29 mouse cellular contexts compared by ENCODE assay signal in genomic region chr2:128257262-128257661, GRCm38 (mm10).
"Had no signal": no experiment of that assay in that cellular context is flagged by ENCODE, and none has a peak within 500 bp of the region (broad histone marks: within the 10 kb centered on the region; RNA-seq: fewer than 3 reads in every experiment).

No protein-coding gene starts in this region.

- DNase-seq: left cerebral cortex, postnatal 4 days; liver; liver, embryonic 13.5 days; liver, postnatal 0 days; lung, adult 2 months; lung, embryonic 14.5 days; lung, postnatal 10 days; lung, postnatal 14 days; lung, postnatal 4 days; midbrain, embryonic 14.5 days had no signal

- H3K27ac ChIP-seq: limb, embryonic 10.5 days; limb, embryonic 12.5 days; limb, embryonic 13.5 days; limb, embryonic 15.5 days; liver, embryonic 12.5 days; liver, embryonic 13.5 days; liver, embryonic 14.5 days; liver, embryonic 15.5 days; lung, embryonic 15.5 days; macrophage; midbrain, embryonic 10.5 days; midbrain, embryonic 12.5 days; midbrain, embryonic 15.5 days; neural tube, embryonic 12.5 days had no signal

- H3K9me3 ChIP-seq: limb, embryonic 10.5 days; limb, embryonic 12.5 days; limb, embryonic 13.5 days; limb, embryonic 15.5 days; liver, embryonic 12.5 days; liver, embryonic 13.5 days; liver, embryonic 15.5 days; lung, embryonic 15.5 days; midbrain, embryonic 10.5 days; midbrain, embryonic 12.5 days; midbrain, embryonic 15.5 days; neural tube, embryonic 12.5 days had no signal

- ATAC-seq: liver, embryonic 12.5 days; liver, postnatal 0 days; lung, postnatal 0 days; midbrain, embryonic 15.5 days; midbrain, embryonic 16.5 days had no signal

- H3K36me3 ChIP-seq: limb, embryonic 10.5 days; limb, embryonic 12.5 days; limb, embryonic 13.5 days; limb, embryonic 15.5 days; liver, embryonic 12.5 days; liver, embryonic 13.5 days; liver, embryonic 15.5 days; lung, embryonic 15.5 days; midbrain, embryonic 10.5 days; midbrain, embryonic 12.5 days; midbrain, embryonic 15.5 days; neural tube, embryonic 12.5 days had no signal

- H3K4me3 ChIP-seq: limb, embryonic 10.5 days; limb, embryonic 12.5 days; limb, embryonic 13.5 days; limb, embryonic 15.5 days; liver, embryonic 12.5 days; liver, embryonic 13.5 days; liver, embryonic 15.5 days; lung, embryonic 15.5 days; megakaryocyte, embryonic 14.5 days; midbrain, embryonic 10.5 days; midbrain, embryonic 12.5 days; midbrain, embryonic 15.5 days; myocyte; neural tube, embryonic 12.5 days had no signal

- H3K4me1 ChIP-seq: limb, embryonic 10.5 days; limb, embryonic 12.5 days; limb, embryonic 13.5 days; limb, embryonic 15.5 days; liver, embryonic 12.5 days; liver, embryonic 13.5 days; liver, embryonic 15.5 days; lung, embryonic 15.5 days; megakaryocyte, embryonic 14.5 days; midbrain, embryonic 10.5 days; midbrain, embryonic 12.5 days; midbrain, embryonic 15.5 days; neural tube, embryonic 12.5 days had no signal

- H3K4me2 ChIP-seq: limb, embryonic 12.5 days; limb, embryonic 13.5 days; limb, embryonic 15.5 days; liver, embryonic 11.5 days; liver, embryonic 12.5 days; liver, embryonic 13.5 days; liver, embryonic 15.5 days; lung, embryonic 14.5 days; lung, embryonic 15.5 days; midbrain, embryonic 11.5 days; midbrain, embryonic 12.5 days; midbrain, embryonic 15.5 days; neural tube, embryonic 12.5 days had no signal

- H3K27me3 ChIP-seq: limb, embryonic 12.5 days; limb, embryonic 13.5 days; limb, embryonic 15.5 days; liver, embryonic 13.5 days; lung, embryonic 15.5 days; midbrain, embryonic 12.5 days; midbrain, embryonic 15.5 days; neural tube, embryonic 12.5 days had no signal

- H3K9ac ChIP-seq: limb, embryonic 12.5 days; limb, embryonic 13.5 days; limb, embryonic 15.5 days; liver, embryonic 12.5 days; liver, embryonic 13.5 days; liver, embryonic 14.5 days; liver, embryonic 15.5 days; liver, postnatal 0 days; lung, embryonic 14.5 days; lung, embryonic 15.5 days; midbrain, embryonic 12.5 days; midbrain, embryonic 15.5 days; neural tube, embryonic 12.5 days had no signal
